Mouse (Mus musculus) C2C12 (cell line): ENCODE measurements around the gene Lyrm1. TPM values are rescaled to one million over a fixed set of nuclear protein-coding genes. Genes with fewer than 3 reads are reported as not detected.

Source experiments
- H3K27me3 ChIP-seq: one replicate; pipeline ENCODE4 v1.6.1; 2011; ENCODE audit not compliant: control insufficient read depth, insufficient read depth, insufficient read length
- H3K36me3 ChIP-seq: one replicate; pipeline ENCODE4 v1.6.1; 2011; ENCODE audit not compliant: control insufficient read depth, insufficient read depth
- H3K4me3 ChIP-seq: one replicate; pipeline ENCODE4 v1.5.1; 2011; ENCODE audit warnings: mild to moderate bottlenecking, control low read depth; ENCODE audit not compliant: poor library complexity, insufficient read depth, severe bottlenecking
- H3K79me2 ChIP-seq: one replicate; pipeline ENCODE4 v1.6.1; 2011; ENCODE audit not compliant: control insufficient read depth, insufficient read depth
- H3K79me3 ChIP-seq: one replicate; pipeline ENCODE4 v1.6.1; 2011; ENCODE audit warnings: low read depth, control low read depth
- H3ac ChIP-seq: one replicate; pipeline ENCODE3; 2011; ENCODE audit warnings: low read depth; ENCODE audit not compliant: control insufficient read depth, insufficient read length
- CEBPB ChIP-seq: IDR thresholded peaks from one replicate; pipeline ENCODE4 v1.6.1; 2011; ENCODE audit warnings: low read depth, mild to moderate bottlenecking, control low read depth, moderate library complexity
- CTCF ChIP-seq: IDR thresholded peaks from one replicate; pipeline ENCODE4 v1.5.1; 2011; ENCODE audit not compliant: control insufficient read depth, insufficient read depth, insufficient read length
- FOSL1 ChIP-seq: IDR thresholded peaks from one replicate; pipeline ENCODE4 v1.8.0; 2011; ENCODE audit warnings: mild to moderate bottlenecking, low read length; ENCODE audit not compliant: poor library complexity, insufficient read depth, severe bottlenecking
- MAX ChIP-seq: IDR thresholded peaks from one replicate; pipeline ENCODE4 v1.6.1; 2011; ENCODE audit warnings: mild to moderate bottlenecking, control low read depth
- MYOD1 ChIP-seq: IDR thresholded peaks from one replicate; pipeline ENCODE4 v1.6.1; 2011; ENCODE audit warnings: low read depth; ENCODE audit not compliant: control insufficient read depth, insufficient read length
- MYOG ChIP-seq: IDR thresholded peaks from one replicate; pipeline ENCODE4 v1.6.1; 2011; ENCODE audit not compliant: control insufficient read depth, insufficient read length; ENCODE audit errors: extremely low read depth
- USF1 ChIP-seq: IDR thresholded peaks from one replicate; pipeline ENCODE4 v1.6.1; 2011; ENCODE audit warnings: low read depth, mild to moderate bottlenecking, control low read depth, moderate library complexity
- polyA plus RNA-seq: library from polyadenylated mRNA; unstranded; fragments of >200 nt; fragmentation: generic; extraction: Trizol; gene quantifications from one replicate; pipeline ENCODE4 v1.2.1, GENCODE M21; 2012; ENCODE audit warnings: missing spikeins

Gene Lyrm1
- polyA plus RNA-seq, 1 experiment, result 2.2 TPM

DNA sequence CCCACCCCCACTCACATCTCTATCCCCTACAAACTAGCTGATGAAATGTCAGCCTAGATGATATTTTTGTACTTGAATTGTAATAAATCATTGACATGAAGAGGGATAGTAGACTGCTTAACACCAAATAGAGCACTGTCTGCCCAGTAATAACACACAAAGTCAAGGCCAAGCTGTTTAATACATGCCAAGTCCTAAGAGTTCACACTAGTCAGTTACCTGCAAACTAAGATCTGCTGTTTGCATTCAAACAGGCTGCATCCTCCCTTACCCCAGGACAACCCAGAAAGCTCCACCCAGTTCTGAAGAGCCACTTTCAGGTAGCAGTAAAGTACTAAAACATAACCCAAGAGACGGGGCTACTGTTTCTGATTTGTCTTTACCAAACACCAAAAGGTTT, 3.5 kb upstream of the Lyrm1 start:
- H3K36me3 ChIP-seq, result peaks cover 5% of the 10 kb centered on the region
- peaks cover 68% of the 10 kb centered on the region for H3K79me2 ChIP-seq
- TF ChIP-seq CEBPB (no peak), MAX (no peak)
- no peak overlapping the region for H3K4me3 ChIP-seq
- no peaks in the 10 kb centered on the region for H3K27me3 ChIP-seq
- no peak overlapping the region for H3ac ChIP-seq
- peaks cover 19% of the 10 kb centered on the region for H3K79me3 ChIP-seq

DNA sequence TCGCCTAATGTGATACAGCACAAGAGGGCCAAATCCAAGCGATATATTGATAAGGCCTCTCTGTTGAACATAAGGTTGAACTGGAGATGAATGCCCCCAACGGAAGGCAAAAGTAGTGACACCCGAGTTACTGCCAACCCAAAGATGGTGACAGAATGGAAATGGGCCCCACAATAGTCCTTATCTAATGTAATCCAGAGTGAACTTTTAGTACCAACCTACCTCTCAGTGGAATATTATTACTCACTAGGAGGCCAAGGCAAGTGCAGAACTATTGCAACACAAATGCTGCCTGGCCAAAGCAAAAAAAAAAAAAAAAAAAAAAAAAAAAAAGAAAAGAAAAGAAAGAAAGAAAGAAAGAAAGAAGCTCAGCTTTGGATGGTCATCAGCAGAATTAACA, 2.9 kb upstream of the Lyrm1 start:
- H3K36me3 ChIP-seq, result peaks cover 5% of the 10 kb centered on the region
- H3K27me3 ChIP-seq, result no peaks in the 10 kb centered on the region
- no peak overlapping the region for H3ac ChIP-seq
- peaks cover 63% of the 10 kb centered on the region for H3K79me2 ChIP-seq
- H3K79me3 ChIP-seq, result peaks cover 19% of the 10 kb centered on the region
- no peak overlapping the region for H3K4me3 ChIP-seq
- no peak for TF ChIP-seq USF1
- no peak for TF ChIP-seq MYOG

DNA sequence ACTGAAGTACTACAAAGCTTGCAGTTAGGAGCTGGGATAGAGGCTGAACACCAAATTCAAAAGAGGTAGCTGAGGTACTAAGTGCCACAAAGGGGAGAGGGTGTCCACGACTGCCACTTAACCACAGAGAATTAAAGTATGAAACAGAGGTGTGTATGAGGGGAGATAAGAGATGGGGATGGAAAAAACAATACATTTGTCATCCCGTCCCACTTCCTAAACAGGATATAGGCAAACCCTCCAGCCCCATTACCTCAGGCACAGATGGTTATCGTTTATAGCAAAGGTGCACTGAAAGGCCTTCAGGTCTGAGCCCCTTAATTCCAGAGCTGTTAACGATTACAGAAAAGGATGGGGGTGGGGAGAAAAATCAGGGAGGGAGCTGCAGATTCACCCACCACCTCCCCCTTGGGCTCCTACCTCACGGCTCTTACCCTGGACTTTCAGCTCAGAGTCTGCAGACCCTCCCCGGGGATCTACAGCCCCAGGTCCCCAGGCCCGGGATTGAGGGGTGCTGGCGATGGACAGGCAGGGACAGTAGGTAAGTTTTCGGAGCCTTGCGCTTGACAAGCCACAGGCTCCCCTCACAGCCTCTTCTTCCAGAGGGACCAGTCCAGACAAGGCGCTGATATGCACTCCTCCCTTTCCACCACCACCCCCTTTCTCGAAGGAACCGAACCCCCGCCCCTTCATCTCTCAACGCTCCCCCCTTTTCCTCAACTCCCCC, 680 bp upstream of the Lyrm1 start:
- TF ChIP-seq CEBPB (no peak), MAX (no peak), USF1 (no peak), MYOG (no peak), MYOD1 (no peak), FOSL1 (no peak), CTCF (no peak)
- Histone ChIP-seq H3K79me3 (peaks cover 19% of the 10 kb centered on the region), H3K4me3 (peak overlapping the region; percentile 61), H3K79me2 (peaks cover 47% of the 10 kb centered on the region), H3K27me3 (no peaks in the 10 kb centered on the region), H3ac (peak overlapping the region; percentile 18), H3K36me3 (peaks cover 5% of the 10 kb centered on the region)

DNA sequence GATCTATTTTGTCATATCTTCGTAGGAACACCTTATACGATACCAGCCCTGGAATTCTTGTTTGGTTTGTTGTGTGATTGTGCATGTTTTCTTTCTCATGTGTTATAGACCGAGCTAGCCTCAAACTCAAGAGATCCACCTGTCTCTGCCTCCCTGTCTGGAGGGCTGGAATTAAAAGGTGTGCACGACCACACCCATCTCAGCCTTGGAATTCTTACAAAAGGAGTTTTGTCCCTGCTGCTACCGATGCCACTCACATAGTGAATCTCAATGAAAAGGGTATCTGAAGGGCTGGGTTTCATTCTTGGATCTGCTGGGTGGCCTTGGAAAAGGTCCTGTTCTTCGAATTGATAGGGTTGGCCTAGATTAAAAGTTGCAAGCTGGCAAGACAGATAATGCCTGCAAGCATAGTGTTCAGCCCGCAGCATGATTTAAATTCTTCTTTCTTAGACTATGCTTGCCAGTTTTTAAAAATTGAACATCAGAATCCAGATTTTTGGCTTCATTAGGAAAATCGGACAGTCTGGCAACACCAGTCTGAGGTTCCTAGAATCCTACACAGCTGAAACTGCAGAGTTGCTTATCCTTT, 2.0 kb downstream of the Lyrm1 start:
- peaks cover 6% of the 10 kb centered on the region for H3K79me3 ChIP-seq
- H3K79me2 ChIP-seq, result peaks cover 28% of the 10 kb centered on the region
- peaks cover under 1% of the 10 kb centered on the region for H3K36me3 ChIP-seq

DNA sequence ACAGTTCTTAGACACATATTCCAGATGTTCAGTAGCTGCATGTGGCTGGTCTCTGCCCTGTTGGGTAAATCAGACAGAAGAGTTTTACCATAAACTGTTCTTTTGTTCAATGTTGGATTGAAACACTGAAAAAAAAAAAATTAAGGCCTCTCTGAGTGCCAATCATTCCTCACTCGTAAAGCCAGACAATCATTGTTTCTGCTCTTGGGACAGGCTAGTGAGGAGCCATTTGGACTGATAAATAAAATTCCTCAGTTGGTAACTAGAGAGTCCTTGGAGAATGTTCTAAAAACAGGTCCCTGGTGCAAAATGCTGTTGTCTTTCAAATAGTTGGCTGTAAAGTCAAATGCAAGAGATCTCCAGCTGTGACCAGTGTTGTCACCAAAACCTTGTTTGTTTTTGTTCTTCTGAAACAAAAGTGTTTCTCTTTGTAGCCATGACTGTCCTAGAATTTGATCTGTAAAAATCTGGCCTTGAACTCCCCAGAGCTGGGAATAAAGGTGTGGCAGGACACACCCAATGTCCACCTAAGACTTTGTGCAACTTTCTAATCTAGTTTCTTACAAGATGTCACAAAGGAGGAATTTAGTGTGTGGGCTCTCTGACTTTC, 2.7 kb downstream of the Lyrm1 start:
- Histone ChIP-seq H3K4me3 (no peak overlapping the region), H3K27me3 (no peaks in the 10 kb centered on the region), H3K79me2 (peaks cover 20% of the 10 kb centered on the region), H3ac (no peak overlapping the region), H3K79me3 (peaks cover 3% of the 10 kb centered on the region), H3K36me3 (no peaks in the 10 kb centered on the region)
- TF ChIP-seq MYOD1 (no peak), USF1 (no peak), MAX (no peak), CEBPB (no peak), MYOG (no peak), FOSL1 (no peak)

More for the DNA sequence above, 2.0 kb downstream of the Lyrm1 start:
- Histone ChIP-seq H3ac (no peak overlapping the region), H3K4me3 (no peak overlapping the region), H3K27me3 (no peaks in the 10 kb centered on the region)
- TF ChIP-seq FOSL1, result no peak
- TF ChIP-seq CEBPB, result no peak
- TF ChIP-seq MAX, result no peak
- TF ChIP-seq USF1, result no peak
- TF ChIP-seq MYOD1, result no peak
- TF ChIP-seq CTCF, result no peak
